Comparison of ENCODE assay signal across 12 mouse cellular contexts in genomic region chr16:24339320-24340265, GRCm38 (mm10). TPM values are rescaled to one million over a fixed set of nuclear protein-coding genes. Genes with fewer than 3 reads are reported as not detected.
DNase-seq lines count a peak whose midpoint lies in the region; ATAC-seq and TF ChIP-seq lines count a peak whose summit lies in the region.
"Had no signal": no experiment of that assay in that cellular context is flagged by ENCODE, and none has a peak within 500 bp of the region (broad histone marks: within the 10 kb centered on the region; RNA-seq: fewer than 3 reads in every experiment).

No protein-coding gene starts in this region.

- H3K4me1 ChIP-seq in liver, postnatal 0 days (ENCODE audit: insufficient read depth) = peaks cover 3% of the 10 kb centered on the region; the same call in 1 of the 2 replicates
- H3K4me1 ChIP-seq in liver, embryonic 12.5 days = no peaks in the 10 kb centered on the region

- H3K36me3 ChIP-seq in liver, postnatal 0 days (replicated peaks; ENCODE audit: insufficient read depth, low read length) = no peaks in the 10 kb centered on the region
- H3K36me3 ChIP-seq in liver, embryonic 12.5 days = no peaks in the 10 kb centered on the region
- H3K36me3 ChIP-seq: neural tube, embryonic 12.5 days had no signal

- H3K27ac ChIP-seq in liver, postnatal 0 days (ENCODE audit: low read depth) = peak overlapping the region; percentile 44; the same call in 1 of the 2 replicates
- H3K27ac ChIP-seq in liver, embryonic 12.5 days = no peak overlapping the region
- H3K27ac ChIP-seq: neural tube, embryonic 12.5 days had no signal

- no peak overlapping the region for H3K4me3 ChIP-seq in liver, postnatal 0 days (ENCODE audit: low read depth, low read length)
- H3K4me3 ChIP-seq in liver, embryonic 12.5 days = no peak overlapping the region
- H3K4me3 ChIP-seq: neural tube, embryonic 12.5 days had no signal

- no peak for TF ChIP-seq CTCF in liver, postnatal 0 days (IDR thresholded peaks at IDR 0.05; ENCODE audit: low read depth)

- no peaks in the 10 kb centered on the region for H3K27me3 ChIP-seq in liver, postnatal 0 days (ENCODE audit: insufficient read depth, low read length)
- no peaks in the 10 kb centered on the region for H3K27me3 ChIP-seq in liver, embryonic 12.5 days (replicated peaks)
- H3K27me3 ChIP-seq: neural tube, embryonic 12.5 days had no signal

- 58% methylated on average over 10 of the region's 10 CpGs for WGBS in liver, postnatal 0 days (ENCODE audit: insufficient replicate concordance)
- WGBS in liver, embryonic 12.5 days (ENCODE audit: insufficient replicate concordance) = 56% methylated on average over 10 of the region's 10 CpGs

- TF ChIP-seq EP300 in liver, postnatal 0 days (IDR thresholded peaks at IDR 0.05; ENCODE audit: low read depth) = no peak

- H3K9ac ChIP-seq in liver, postnatal 0 days (replicated peaks) = no peak overlapping the region
- H3K9ac ChIP-seq in liver, embryonic 12.5 days = no peak overlapping the region
- H3K9ac ChIP-seq: neural tube, embryonic 12.5 days had no signal

- no peak for DNase-seq in liver, postnatal 0 days
- DNase-seq in forelimb bud, embryonic 11.5 days (ENCODE audit: low read depth, low spot score) = peak; percentile 52
- peak; percentile 34 for DNase-seq in yolk sac, embryonic 10.5 days (ENCODE audit: low spot score)
- DNase-seq in spleen, postnatal 4 days (ENCODE audit: low spot score in 2 of 2) = no peak
- DNase-seq in cerebellum, adult 9-10 months = no peak
- DNase-seq in ovary, postnatal 10 days (ENCODE audit: low spot score) = no peak
- DNase-seq: adrenal gland, adult 8-10 months; heart, postnatal 10 days had no signal

- H3K9me3 ChIP-seq in liver, postnatal 0 days (ENCODE audit: low read length) = no peaks in the 10 kb centered on the region
- no peaks in the 10 kb centered on the region for H3K9me3 ChIP-seq in liver, embryonic 12.5 days (replicated peaks)
- H3K9me3 ChIP-seq: neural tube, embryonic 12.5 days had no signal

- ATAC-seq in liver, postnatal 0 days = no peak
- no peak for ATAC-seq in liver, embryonic 12.5 days
- ATAC-seq in megakaryocyte, adult 5-6 weeks (ENCODE audit: poor library complexity, severe bottlenecking) = peak; percentile 27

- no peak overlapping the region for H3K4me2 ChIP-seq in liver, postnatal 0 days (ENCODE audit: low read depth, low read length)
- H3K4me2 ChIP-seq in liver, embryonic 12.5 days = no peak overlapping the region
- H3K4me2 ChIP-seq: liver, embryonic 11.5 days; neural tube, embryonic 12.5 days had no signal

RNA-seq across cellular contexts. Expression of gene Lpp, which starts 53.7 kb away (rescaled TPM):
- 9.1 and 10.7 TPM in 2 replicates for polyA plus RNA-seq in liver, postnatal 0 days (2015; fragmentation: Nextera tagmentation; extraction: Ambion mirVana)
- 9.5 and 10.6 TPM in 2 replicates for polyA plus RNA-seq in liver, embryonic 12.5 days (2016; fragmentation: Nextera tagmentation; extraction: Ambion mirVana)
- total RNA-seq in megakaryocyte, adult 5-6 weeks (2015) = 5.1 and 5.3 TPM in 2 replicates
- 3.1 and 3.7 TPM in 2 replicates for total RNA-seq in megakaryocyte, adult 5-6 weeks (2017)

Comparison
In these comparisons a context has a peak if more than half of its experiments do, and no peak if none do; other contexts are left out.
1. DNase-seq: peak in forelimb bud, embryonic 11.5 days (single experiment) and yolk sac, embryonic 10.5 days (single experiment); none in liver, postnatal 0 days (single experiment), spleen, postnatal 4 days (0 of 2), cerebellum, adult 9-10 months (single experiment) and ovary, postnatal 10 days (single experiment).